Mouse (Mus musculus): ENCODE measurements around the gene Ppp2r2d. TPM values are rescaled to one million over a fixed set of nuclear protein-coding genes. Genes with fewer than 3 reads are reported as not detected.

The Ppp2r2d gene
- total RNA-seq, 2 experiments from 2014 or later: 70.4 to 77.9 TPM

- DNase-seq: peak; percentile 57 to 60
Measured at GRCm38 (mm10) chr7:138923756-138924425, 78.0 kb downstream of the Ppp2r2d start.

GRCm38 (mm10) chr7:138928456-138928855 is 82.6 kb downstream of the Ppp2r2d start:
- DNase-seq: no peak

Other genes with a start within 250 kb of the Ppp2r2d start
- gene Mapk1ip1, start 194 bp downstream of the Ppp2r2d start, total RNA-seq (2021): 10 to 100 TPM; 18.8 to 23.7 TPM
- gene Bnip3, start 63.4 kb downstream of the Ppp2r2d start, total RNA-seq (2021): 100 to 1,000 TPM; 147 to 366 TPM
- gene Jakmip3, start 94.7 kb downstream of the Ppp2r2d start, total RNA-seq (2021): 1 to 10 TPM; 2.8 to 6.7 TPM
- gene Dpysl4, start 239.9 kb downstream of the Ppp2r2d start, total RNA-seq (2021): 1 to 10 TPM in 1 of 2 experiments, under 1 TPM in 1; 0.83 to 2.2 TPM

Measured in adrenal gland, postnatal 36 days (tissue).